Mouse (Mus musculus) myocyte (in vitro differentiated cells): ENCODE measurements around the gene Myo1e. TPM values are rescaled to one million over a fixed set of nuclear protein-coding genes. Genes with fewer than 3 reads are reported as not detected.

Experiments
- H3K27me3 ChIP-seq: one replicate; pipeline ENCODE4 v1.6.1; 2011; ENCODE audit not compliant: control insufficient read depth, insufficient read depth, insufficient read length
- H3K36me3 ChIP-seq: one replicate; pipeline ENCODE4 v1.6.1; 2011; ENCODE audit not compliant: control insufficient read depth, insufficient read depth
- H3K4me2 ChIP-seq: one replicate; pipeline ENCODE4 v1.6.1; 2011; ENCODE audit warnings: low read depth, control low read depth
- H3K4me3 ChIP-seq: one replicate; pipeline ENCODE4 v1.5.1; 2011; ENCODE audit warnings: mild to moderate bottlenecking, control low read depth, moderate library complexity
- H3K79me2 ChIP-seq: one replicate; pipeline ENCODE4 v1.6.1; 2011; ENCODE audit not compliant: control insufficient read depth, insufficient read depth
- H3ac ChIP-seq: one replicate; pipeline ENCODE4 v1.6.1; 2011; ENCODE audit not compliant: control insufficient read depth, insufficient read length
- CEBPB ChIP-seq: IDR thresholded peaks from 2 replicates; pipeline ENCODE4 v1.6.1; 2011; ENCODE audit warnings: mild to moderate bottlenecking, moderate library complexity; ENCODE audit not compliant: poor library complexity, insufficient read depth, severe bottlenecking
- E2F4 ChIP-seq: IDR thresholded peaks from one replicate; pipeline ENCODE4 v1.6.1; 2011; ENCODE audit warnings: mild to moderate bottlenecking, control low read depth, moderate library complexity; ENCODE audit not compliant: insufficient read depth
- MAX ChIP-seq: IDR thresholded peaks from one replicate; pipeline ENCODE4 v1.6.1; 2011; ENCODE audit warnings: low read depth, mild to moderate bottlenecking, control low read depth
- MYOD1 ChIP-seq, 3 experiments: IDR thresholded peaks; one replicate each; pipeline ENCODE4 v1.6.1; 2011; ENCODE audit warnings: control low read depth in 2 of 3, low read depth in 2 of 3, mild to moderate bottlenecking in 2 of 3, moderate library complexity in 1 of 3; ENCODE audit not compliant: insufficient read length in 2 of 3, control insufficient read depth in 1 of 3
- MYOG ChIP-seq, 3 experiments: IDR thresholded peaks; one replicate each; pipeline ENCODE4 v1.6.1; 2011; ENCODE audit warnings: control low read depth in 2 of 3, low read depth in 2 of 3, mild to moderate bottlenecking in 2 of 3; ENCODE audit not compliant: insufficient read length in 2 of 3, control insufficient read depth in 1 of 3, insufficient read depth in 1 of 3
- POLR2A ChIP-seq: IDR thresholded peaks from one replicate; pipeline ENCODE4 v1.6.1; 2011; ENCODE audit warnings: low read depth, mild to moderate bottlenecking, control low read depth, moderate library complexity; ENCODE audit not compliant: insufficient read length
- POLR2AphosphoS2 ChIP-seq: IDR thresholded peaks from one replicate; pipeline ENCODE4 v1.6.1; 2011; ENCODE audit warnings: low read depth, control low read depth; ENCODE audit not compliant: insufficient read length
- REST ChIP-seq: IDR thresholded peaks from one replicate; pipeline ENCODE4 v1.6.1; 2011; ENCODE audit warnings: mild to moderate bottlenecking, control low read depth, moderate library complexity; ENCODE audit not compliant: insufficient read depth, insufficient read length
- SRF ChIP-seq: IDR thresholded peaks from one replicate; pipeline ENCODE4 v1.6.1; 2011; ENCODE audit warnings: low read depth; ENCODE audit not compliant: control insufficient read depth, insufficient read length
- TCF12 ChIP-seq: IDR thresholded peaks from one replicate; pipeline ENCODE4 v1.6.1; 2011; ENCODE audit warnings: mild to moderate bottlenecking, control low read depth; ENCODE audit not compliant: poor library complexity, insufficient read depth, severe bottlenecking
- TCF3 ChIP-seq: IDR thresholded peaks from one replicate; pipeline ENCODE4 v1.6.1; 2011; ENCODE audit warnings: low read depth, control low read depth; ENCODE audit not compliant: insufficient read length
- USF1 ChIP-seq: IDR thresholded peaks from one replicate; pipeline ENCODE4 v1.6.1; 2011; ENCODE audit warnings: low read depth, mild to moderate bottlenecking, control low read depth, moderate library complexity
- polyA plus RNA-seq: library from polyadenylated mRNA; unstranded; fragments of >200 nt; fragmentation: generic; extraction: Trizol; gene quantifications from one replicate; pipeline ENCODE4 v1.2.1, GENCODE M21; 2012; ENCODE audit warnings: missing spikeins

Gene Myo1e
- polyA plus RNA-seq, 1 experiment: 26.5 TPM

- TF ChIP-seq MAX (no peak), REST (no peak), TCF3 (no peak), MYOG (IDR thresholded peaks at IDR 0.05; ENCODE audit: control insufficient read depth in 1 of 3, insufficient read depth in 1 of 3, insufficient read length in 2 of 3, low read depth in 2 of 3) (no peak), USF1 (no peak), CEBPB (no peak), SRF (no peak), E2F4 (no peak), MYOD1 (IDR thresholded peaks at IDR 0.05; ENCODE audit: control insufficient read depth in 1 of 3, insufficient read length in 2 of 3, low read depth in 2 of 3) (no peak), POLR2A (no peak), POLR2AphosphoS2 (no peak), TCF12 (no peak)
- no peak overlapping the region for H3ac ChIP-seq
- H3K36me3 ChIP-seq: peaks cover 75% of the 10 kb centered on the region
- no peaks in the 10 kb centered on the region for H3K27me3 ChIP-seq
- no peaks in the 10 kb centered on the region for H3K79me2 ChIP-seq
- H3K4me3 ChIP-seq: no peak overlapping the region
- H3K4me2 ChIP-seq: no peak overlapping the region
Observed at GRCm38 (mm10) chr9:70338391-70338790, 131.2 kb downstream of the Myo1e start.

GRCm38 (mm10) chr9:70338894-70339293 is 131.7 kb downstream of the Myo1e start:
- no peak for TF ChIP-seq MYOD1 (IDR thresholded peaks at IDR 0.05; ENCODE audit: control insufficient read depth in 1 of 3, insufficient read length in 2 of 3, low read depth in 2 of 3)
- TF ChIP-seq USF1: no peak
- no peak for TF ChIP-seq SRF
- TF ChIP-seq TCF12: no peak
- H3ac ChIP-seq: no peak overlapping the region
- no peaks in the 10 kb centered on the region for H3K27me3 ChIP-seq
- H3K4me3 ChIP-seq: no peak overlapping the region
- H3K36me3 ChIP-seq: peaks cover 78% of the 10 kb centered on the region
- no peaks in the 10 kb centered on the region for H3K79me2 ChIP-seq
- no peak overlapping the region for H3K4me2 ChIP-seq

- Histone ChIP-seq H3K27me3 (no peaks in the 10 kb centered on the region), H3K79me2 (no peaks in the 10 kb centered on the region), H3K4me2 (no peak overlapping the region), H3K4me3 (no peak overlapping the region), H3K36me3 (peaks cover 62% of the 10 kb centered on the region), H3ac (no peak overlapping the region)
- TF ChIP-seq SRF (no peak), MYOD1 (IDR thresholded peaks at IDR 0.05; ENCODE audit: control insufficient read depth in 1 of 3, insufficient read length in 2 of 3, low read depth in 2 of 3) (no peak)
Observed at GRCm38 (mm10) chr9:70349274-70349673, 142.1 kb downstream of the Myo1e start.

GRCm38 (mm10) chr9:70351570-70352277 is 144.6 kb downstream of the Myo1e start:
- Histone ChIP-seq H3K27me3 (no peaks in the 10 kb centered on the region), H3K4me2 (no peak overlapping the region), H3ac (no peak overlapping the region), H3K36me3 (peaks cover 57% of the 10 kb centered on the region), H3K4me3 (no peak overlapping the region), H3K79me2 (no peaks in the 10 kb centered on the region)
- TF ChIP-seq MYOG (IDR thresholded peaks at IDR 0.05; ENCODE audit: control insufficient read depth in 1 of 3, insufficient read depth in 1 of 3, insufficient read length in 2 of 3, low read depth in 2 of 3) (no peak), TCF3 (no peak), SRF (no peak), MAX (no peak), MYOD1 (IDR thresholded peaks at IDR 0.05; ENCODE audit: control insufficient read depth in 1 of 3, insufficient read length in 2 of 3, low read depth in 2 of 3) (no peak), TCF12 (no peak), REST (no peak), CEBPB (no peak), E2F4 (no peak), USF1 (no peak)

GRCm38 (mm10) chr9:70356254-70356653 is 149.1 kb downstream of the Myo1e start:
- Histone ChIP-seq H3K36me3 (peaks cover 70% of the 10 kb centered on the region), H3K27me3 (no peaks in the 10 kb centered on the region), H3K4me3 (no peak overlapping the region), H3K79me2 (no peaks in the 10 kb centered on the region), H3ac (no peak overlapping the region), H3K4me2 (no peak overlapping the region)
- no peak for TF ChIP-seq MYOG (IDR thresholded peaks at IDR 0.05; ENCODE audit: control insufficient read depth in 1 of 3, insufficient read depth in 1 of 3, insufficient read length in 2 of 3, low read depth in 2 of 3)
- peak; percentile 15 for TF ChIP-seq POLR2AphosphoS2
